Comparison of ENCODE assay signal across 10 mouse cellular contexts in genomic region chr9:102423465-102423918, GRCm38 (mm10).
DNase-seq lines count a peak whose midpoint lies in the region; ATAC-seq and TF ChIP-seq lines count a peak whose summit lies in the region.
"Had no signal": no experiment of that assay in that cellular context is flagged by ENCODE, and none has a peak within 500 bp of the region (broad histone marks: within the 10 kb centered on the region; RNA-seq: fewer than 3 reads in every experiment).

No protein-coding gene starts in this region.

- H3K4me3 ChIP-seq in heart, postnatal 0 days (ENCODE audit: low read depth, low read length) = no peak overlapping the region
- no peak overlapping the region for H3K4me3 ChIP-seq in embryonic facial prominence, embryonic 12.5 days
- H3K4me3 ChIP-seq in midbrain, embryonic 15.5 days = no peak overlapping the region

- no peak for TF ChIP-seq CTCF in heart, postnatal 0 days (IDR thresholded peaks at IDR 0.05; ENCODE audit: low read depth)

- H3K9me3 ChIP-seq in heart, postnatal 0 days (replicated peaks; ENCODE audit: control insufficient read depth, low read length) = no peaks in the 10 kb centered on the region
- H3K9me3 ChIP-seq in embryonic facial prominence, embryonic 12.5 days = no peaks in the 10 kb centered on the region
- no peaks in the 10 kb centered on the region for H3K9me3 ChIP-seq in midbrain, embryonic 15.5 days

- no peak for TF ChIP-seq EP300 in heart, postnatal 0 days (IDR thresholded peaks at IDR 0.05; ENCODE audit: low read depth)

- H3K36me3 ChIP-seq in heart, postnatal 0 days (replicated peaks; ENCODE audit: control insufficient read depth, insufficient read depth, low read length) = no peaks in the 10 kb centered on the region
- H3K36me3 ChIP-seq in embryonic facial prominence, embryonic 12.5 days = no peaks in the 10 kb centered on the region
- no peaks in the 10 kb centered on the region for H3K36me3 ChIP-seq in midbrain, embryonic 15.5 days (replicated peaks)

- no peaks in the 10 kb centered on the region for H3K4me1 ChIP-seq in heart, postnatal 0 days (ENCODE audit: control insufficient read depth, insufficient read depth)
- H3K4me1 ChIP-seq in embryonic facial prominence, embryonic 12.5 days = peaks cover 13% of the 10 kb centered on the region; the same call in 1 of the 2 replicates
- H3K4me1 ChIP-seq in midbrain, embryonic 15.5 days = peaks cover 29% of the 10 kb centered on the region

- WGBS in heart, postnatal 0 days = 55% methylated on average over 9 of the region's 9 CpGs
- WGBS in embryonic facial prominence, embryonic 12.5 days = 22% methylated on average over 9 of the region's 9 CpGs
- WGBS in midbrain, embryonic 15.5 days = 10% methylated on average over 9 of the region's 9 CpGs

- DNase-seq in heart, postnatal 0 days (ENCODE audit: low spot score) = no peak
- DNase-seq in heart, adult 11 months = no peak
- DNase-seq in hindlimb bud, embryonic 11.5 days (ENCODE audit: extremely low spot score, low read depth, low spot score) = peak; percentile 63
- no peak for DNase-seq in thymus, postnatal 0 days (ENCODE audit: low spot score)
- DNase-seq in c-Kit-positive CD71-positive TER-119-positive erythroid progenitor cells, embryonic 14.5 days (ENCODE audit: low spot score) = no peak
- no peak for DNase-seq in gastrocnemius, postnatal 10 days
- DNase-seq: right cerebral cortex, postnatal 25 days had no signal

- no peak overlapping the region for H3K9ac ChIP-seq in heart, postnatal 0 days (replicated peaks; ENCODE audit: low read depth, low read length)
- H3K9ac ChIP-seq in embryonic facial prominence, embryonic 12.5 days = no peak overlapping the region
- H3K9ac ChIP-seq in midbrain, embryonic 15.5 days = peak overlapping the region; percentile 37

- peak overlapping the region; percentile 38; the same call in 1 of the 2 replicates for H3K4me2 ChIP-seq in heart, postnatal 0 days (ENCODE audit: low read depth, low read length)
- H3K4me2 ChIP-seq in embryonic facial prominence, embryonic 12.5 days (replicated peaks) = peak overlapping the region; percentile 28
- H3K4me2 ChIP-seq in midbrain, embryonic 15.5 days = peak overlapping the region; percentile 31

- ATAC-seq in heart, postnatal 0 days (ENCODE audit: insufficient read depth, low read depth) = no peak
- ATAC-seq in embryonic facial prominence, embryonic 12.5 days (ENCODE audit: insufficient number of reproducible peaks, insufficient read depth, low FRiP score, low TSS enrichment) = no peak
- ATAC-seq in midbrain, embryonic 15.5 days (replicated peaks) = peak; percentile 49

- no peaks in the 10 kb centered on the region for H3K27me3 ChIP-seq in heart, postnatal 0 days (ENCODE audit: control insufficient read depth, insufficient read depth, low read length)
- no peaks in the 10 kb centered on the region for H3K27me3 ChIP-seq in embryonic facial prominence, embryonic 12.5 days
- H3K27me3 ChIP-seq in midbrain, embryonic 15.5 days (replicated peaks) = 0 out of 2 replicates have a peak, but pooled peaks cover 3% of the 10 kb centered on the region
- H3K27me3 ChIP-seq: CH12.LX had no signal

- H3K27ac ChIP-seq in heart, postnatal 0 days (ENCODE audit: low read depth) = no peak overlapping the region
- peak overlapping the region; percentile 77 for H3K27ac ChIP-seq in embryonic facial prominence, embryonic 12.5 days
- H3K27ac ChIP-seq in midbrain, embryonic 15.5 days = peak overlapping the region; percentile 81
